Mouse (Mus musculus) urinary bladder, adult 18-20 months (tissue): ENCODE measurements around the gene B3glct.

ENCODE experiments used
- DNase-seq, 2 experiments: peaks; one replicate each; pipeline ENCODE4 v3.0.0; 2022; ENCODE audit warnings: low spot score in 2 of 2, mixed read lengths in 2 of 2

Gene B3glct

GRCm38 (mm10) chr5:149748640-149749580 lies 70.9 kb downstream of the B3glct start:
- no peak for DNase-seq

DNA sequence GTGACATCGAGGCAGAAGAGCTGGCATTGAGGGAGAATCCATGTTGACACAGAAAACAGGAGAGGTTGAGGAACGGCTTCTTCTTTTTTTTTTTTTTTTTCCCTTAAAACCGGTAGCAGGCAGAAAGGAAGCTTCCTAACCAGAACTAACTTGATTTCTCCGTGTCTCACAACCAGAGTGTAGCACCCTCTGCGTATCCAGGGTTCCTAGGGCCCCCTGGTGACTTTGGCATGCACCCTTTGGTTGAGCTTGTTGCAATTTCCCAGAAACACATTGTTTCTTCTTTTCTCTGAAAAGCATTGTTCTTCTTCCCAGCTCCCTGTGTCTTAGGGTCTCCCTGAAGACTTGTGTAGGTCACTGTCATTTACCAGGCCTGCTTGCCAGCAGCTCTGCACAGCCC lies 73.8 kb downstream of the B3glct start:
- DNase-seq, result no peak

DNA sequence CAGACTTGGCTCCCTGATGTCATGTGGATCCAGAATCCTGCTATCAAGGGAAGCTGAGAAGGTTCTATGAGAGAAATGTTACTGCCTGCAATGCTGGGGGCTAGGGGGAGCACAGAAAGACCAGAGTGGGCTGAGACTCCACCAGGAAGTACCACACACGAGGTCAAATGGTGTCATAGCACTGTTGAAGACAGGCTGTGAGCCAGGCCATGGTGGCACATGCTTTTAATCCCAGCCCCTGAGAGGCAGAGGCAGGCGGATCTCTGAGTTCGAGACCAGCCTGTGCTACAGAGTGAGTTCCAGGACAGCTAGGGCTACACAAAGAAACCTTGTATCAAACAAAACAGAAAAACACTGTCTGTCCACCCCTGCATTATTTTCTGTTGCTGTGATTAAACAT lies 75.0 kb downstream of the B3glct start:
- DNase-seq, result no peak

GRCm38 (mm10) chr5:149767116-149767515 lies 89.1 kb downstream of the B3glct start:
- DNase-seq, result no peak

GRCm38 (mm10) chr5:149767651-149768301 lies 89.7 kb downstream of the B3glct start:
- DNase-seq, result no peak

- DNase-seq, result no peak
Measured at GRCm38 (mm10) chr5:149769666-149770065, 91.6 kb downstream of the B3glct start.

- DNase-seq, result no peak
Measured at GRCm38 (mm10) chr5:149776038-149776437, 98.0 kb downstream of the B3glct start.

DNA sequence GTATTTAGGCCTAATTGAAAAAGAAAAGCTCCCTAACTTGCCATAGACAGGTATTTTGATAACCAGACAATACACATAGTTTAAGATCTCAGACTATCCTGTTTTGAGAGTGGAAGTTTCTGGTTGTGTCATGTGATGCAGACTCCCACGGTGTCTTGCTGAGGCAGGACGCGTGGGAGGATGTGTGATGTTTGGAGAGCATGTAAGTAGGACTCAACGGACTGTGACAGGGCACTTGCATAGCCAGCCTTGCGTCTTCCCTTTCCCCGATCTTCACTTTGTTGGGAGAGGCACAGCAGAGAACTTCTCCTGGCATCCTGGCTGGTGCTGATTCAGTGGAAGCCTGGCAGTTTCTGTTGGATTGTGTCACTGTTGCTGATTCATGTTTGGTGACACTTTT lies 101.7 kb downstream of the B3glct start:
- no peak for DNase-seq

DNA sequence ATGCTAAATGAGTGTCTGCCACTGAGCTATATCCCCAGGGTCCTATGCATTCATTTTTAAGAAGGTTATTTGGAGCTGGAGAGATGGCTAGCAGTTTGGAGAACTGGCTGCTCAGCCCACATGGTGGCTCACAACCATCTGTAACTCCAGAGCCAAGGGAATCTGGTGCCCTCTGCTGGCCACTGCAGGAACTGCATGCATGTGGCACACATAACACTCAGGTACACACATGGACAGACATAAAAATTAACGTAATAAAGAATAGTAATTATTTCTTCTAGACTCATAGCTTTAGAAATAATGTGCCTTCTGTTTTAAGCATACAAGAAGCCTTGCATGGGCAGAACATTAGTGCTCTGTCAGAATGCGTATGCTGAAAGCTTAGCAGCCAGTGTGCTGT lies 102.4 kb downstream of the B3glct start:
- DNase-seq, result no peak

DNA sequence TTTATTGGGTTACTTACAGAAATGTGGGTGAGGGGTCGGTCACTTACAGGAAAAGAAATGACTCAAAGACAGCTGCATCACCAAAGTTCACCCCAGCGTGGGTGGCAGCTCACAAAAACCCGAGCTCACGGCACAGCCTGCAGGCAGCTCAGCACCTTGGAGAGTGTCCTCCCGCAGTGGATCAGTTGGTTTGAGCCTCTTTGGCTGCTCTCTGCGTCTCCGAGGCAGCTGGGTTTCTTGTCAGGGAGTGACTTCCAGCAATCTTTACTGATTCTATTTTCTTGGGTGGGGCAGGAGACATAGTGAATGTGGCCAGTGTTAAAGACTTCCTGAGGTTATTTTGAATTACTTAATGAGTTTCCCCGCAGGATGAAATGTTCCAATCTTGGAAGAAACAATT lies 112.1 kb downstream of the B3glct start:
- no peak for DNase-seq

DNA sequence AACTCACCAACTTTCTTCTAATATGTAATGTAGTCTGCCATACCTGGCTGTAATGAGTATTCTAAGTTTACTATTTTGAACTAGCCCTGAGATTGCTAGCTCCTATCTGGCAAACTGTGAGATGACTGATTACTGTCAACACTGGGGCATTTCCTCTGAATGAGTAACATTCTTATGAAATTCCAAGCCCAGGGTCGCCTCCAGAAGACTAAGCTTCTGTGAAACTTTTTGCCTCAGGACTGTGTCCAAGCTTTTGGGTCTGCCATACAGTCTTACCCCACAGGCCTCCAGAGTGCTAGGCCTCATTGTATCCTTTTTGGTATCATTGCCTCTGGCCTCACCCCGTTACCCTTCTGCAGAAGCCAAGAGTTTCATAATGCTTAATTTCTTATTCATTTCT lies 132.0 kb downstream of the B3glct start:
- DNase-seq, result no peak

- no peak for DNase-seq
Measured at GRCm38 (mm10) chr5:149811835-149812234, 133.8 kb downstream of the B3glct start.
